Mouse (Mus musculus) hindbrain, embryonic 11.5 days (tissue): ENCODE results near the gene Xlr4b. TPM values are rescaled to one million over a fixed set of nuclear protein-coding genes. Genes with fewer than 3 reads are reported as not detected.
"Not testable (repeated sequence)": the region's sequence is repeated elsewhere in the genome, so short reads cannot be mapped to it uniquely, and the experiment has no call there.

Experiments
- ATAC-seq: fragments of 200-750 bp; cut with Nextera tagmentation; 2 replicates; pipeline ENCODE4 v1.8.0; 2017; ENCODE audit warnings: mild to moderate bottlenecking, moderate TSS enrichment, moderate library complexity; ENCODE audit not compliant: low FRiP score
- DNase-seq: peaks from one replicate; pipeline ENCODE4 v3.0.0-alpha.2; 2015; ENCODE audit warnings: low spot score
- H3K27ac ChIP-seq: fragments of 300-500 bp; sonication (generic); 2 replicates; pipeline ENCODE4 v1.5.1; 2014; ENCODE audit warnings: mild to moderate bottlenecking, low read depth, low read length
- H3K27me3 ChIP-seq: fragments of 300-500 bp; sonication (generic); 2 replicates; pipeline ENCODE4 v1.6.1; 2014; ENCODE audit warnings: mild to moderate bottlenecking, low read length, moderate library complexity, mixed read lengths; ENCODE audit not compliant: control insufficient read depth, insufficient read depth
- H3K36me3 ChIP-seq: fragments of 300-500 bp; sonication (generic); 2 replicates; pipeline ENCODE4 v1.6.1; 2014; ENCODE audit warnings: mild to moderate bottlenecking, low read length, moderate library complexity, mixed read lengths; ENCODE audit not compliant: control insufficient read depth, insufficient read depth
- H3K4me1 ChIP-seq: fragments of 300-500 bp; sonication (generic); replicated peaks from 2 replicates; pipeline ENCODE4 v1.6.1; 2014; ENCODE audit warnings: low read length, mixed read lengths; ENCODE audit not compliant: control insufficient read depth, insufficient read depth
- H3K4me2 ChIP-seq: fragments of 300-500 bp; sonication (generic); replicated peaks from 2 replicates; pipeline ENCODE4 v1.6.1; 2014; ENCODE audit warnings: mild to moderate bottlenecking, low read depth, low read length
- H3K4me3 ChIP-seq: fragments of 300-500 bp; sonication (generic); 2 replicates; pipeline ENCODE4 v1.5.1; 2014; ENCODE audit warnings: low read depth, low read length
- H3K9ac ChIP-seq: fragments of 300-500 bp; sonication (generic); 2 replicates; pipeline ENCODE4 v1.6.1; 2014; ENCODE audit warnings: low read depth, low read length
- H3K9me3 ChIP-seq: fragments of 300-500 bp; sonication (generic); 2 replicates; pipeline ENCODE4 v1.6.1; 2016; ENCODE audit warnings: low read length; ENCODE audit not compliant: control insufficient read depth
- WGBS: fragments of 180-500 bp; shearing (Covaris S2); extraction: QIAGEN DNeasy Blood & Tissue Kit; methylation state at CpG from one replicate; pipeline ENCODE4 v1.1.7; 2014; 5-methylcytosine and 5-hydroxymethylcytosine counted together
- polyA plus RNA-seq: library from polyadenylated mRNA; unstranded; fragments of >200 nt; fragmentation: Nextera tagmentation; extraction: Ambion mirVana; gene quantifications from 2 replicates; pipeline ENCODE4 v1.2.1, GENCODE M21; 2014

The Xlr4b gene
- polyA plus RNA-seq, 1 experiment from 2014 or later, result 0.49 TPM

DNA sequence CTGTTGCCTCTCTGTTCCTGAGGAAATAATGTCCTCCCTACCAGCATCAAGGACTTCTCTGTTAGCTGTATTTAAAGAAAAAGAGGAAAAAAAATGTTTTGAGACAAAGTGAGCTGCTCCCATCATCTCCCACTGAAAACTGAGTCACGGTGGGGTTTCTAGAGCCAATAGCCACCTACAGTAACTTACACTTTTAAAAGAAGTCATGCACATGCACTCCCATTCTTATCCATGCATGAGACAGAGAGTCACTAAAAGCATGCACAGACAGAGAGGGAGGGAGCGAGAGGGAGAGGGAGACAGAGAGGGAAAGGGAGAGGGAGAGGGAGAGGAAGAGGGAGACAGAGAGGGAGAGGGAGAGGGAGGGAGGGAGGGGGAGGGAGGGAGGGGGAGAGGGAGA lies 48.3 kb downstream of the Xlr4b start:
- H3K4me2 ChIP-seq, H3K9ac ChIP-seq, H3K36me3 ChIP-seq, ATAC-seq, H3K9me3 ChIP-seq, H3K4me1 ChIP-seq, H3K27me3 ChIP-seq, H3K4me3 ChIP-seq, H3K27ac ChIP-seq, DNase-seq: not testable (repeated sequence)
- WGBS, result 96% methylated on average over 1 of the region's 2 CpGs

DNA sequence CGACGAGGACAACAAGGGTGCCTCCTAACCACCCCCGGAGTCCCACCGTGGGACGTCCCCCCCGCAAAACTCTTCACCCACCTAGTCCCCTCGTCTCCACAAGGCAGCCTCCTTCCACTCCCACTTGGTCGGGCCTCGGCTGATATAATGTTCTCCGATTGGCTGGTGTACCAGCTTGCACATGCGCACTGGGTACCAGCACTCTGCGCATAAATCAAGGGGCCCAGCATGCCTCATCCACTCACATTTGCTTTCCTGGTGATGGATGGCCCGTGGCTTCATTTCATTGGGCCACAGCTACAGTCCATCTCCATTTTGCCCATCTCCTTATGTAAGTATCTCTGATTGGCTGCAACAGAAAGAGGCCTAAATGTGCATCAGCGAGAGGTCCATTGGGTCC lies 51.1 kb downstream of the Xlr4b start, which contains the start of gene Xlr3c:
Gene Xlr3c (minus strand): TSS at position 121 of the 400 bp plus-strand sequence.
- 87% methylated on average over 14 of the region's 14 CpGs for WGBS
- not testable (repeated sequence) for H3K9ac ChIP-seq, H3K27ac ChIP-seq, H3K4me3 ChIP-seq, H3K9me3 ChIP-seq, DNase-seq, ATAC-seq, H3K4me2 ChIP-seq, H3K36me3 ChIP-seq, H3K27me3 ChIP-seq, H3K4me1 ChIP-seq

Other genes starting within 250 kb of the Xlr4b start
- 5.8 and 6.1 TPM in 2 replicates for gene Zfp185, start 227.0 kb upstream of the Xlr4b start, polyA plus RNA-seq
- gene Pnma5, start 177.2 kb upstream of the Xlr4b start, polyA plus RNA-seq, result not detected in 2 replicates
- 0.27 and 0.90 TPM in 2 replicates for gene Pnma3, start 149.5 kb upstream of the Xlr4b start, polyA plus RNA-seq
- gene Xlr4a, start 131.9 kb upstream of the Xlr4b start, polyA plus RNA-seq, result 0.43 TPM in 1 of 2 replicates, not detected in the other
- 4.5 and 6.0 TPM in 2 replicates for gene Xlr3a, start 117.2 kb upstream of the Xlr4b start, polyA plus RNA-seq
- gene Gm14685, start 97.3 kb upstream of the Xlr4b start, polyA plus RNA-seq, result not detected in 2 replicates
- gene Xlr5b, start 65.5 kb upstream of the Xlr4b start, polyA plus RNA-seq, result not detected in 2 replicates
- 0.11 TPM in 1 of 2 replicates, not detected in the other for gene DXBay18, start 64.9 kb upstream of the Xlr4b start, polyA plus RNA-seq
- gene Spin2d, start 37.3 kb upstream of the Xlr4b start, polyA plus RNA-seq, result not detected in 2 replicates
- 19.0 and 20.5 TPM in 2 replicates for gene Xlr3b, start 22.1 kb upstream of the Xlr4b start, polyA plus RNA-seq
- gene F8a, start 14.0 kb downstream of the Xlr4b start, polyA plus RNA-seq, result 16.4 and 17.6 TPM in 2 replicates
- gene Xlr4c, start 28.8 kb downstream of the Xlr4b start, polyA plus RNA-seq, result not detected in 2 replicates
- 0.37 and 0.75 TPM in 2 replicates for gene Xlr3c, start 51.1 kb downstream of the Xlr4b start, polyA plus RNA-seq
- not detected in 2 replicates for gene Xlr5a, start 78.6 kb downstream of the Xlr4b start, polyA plus RNA-seq
- not detected in 2 replicates for gene Xlr5c, start 78.6 kb downstream of the Xlr4b start, polyA plus RNA-seq
- not detected in 2 replicates for gene Gm45015, start 122.5 kb downstream of the Xlr4b start, polyA plus RNA-seq
- 15.0 and 16.9 TPM in 2 replicates for gene Zfp275, start 128.3 kb downstream of the Xlr4b start, polyA plus RNA-seq
- not detected in 2 replicates for gene Gm18336, start 184.4 kb downstream of the Xlr4b start, polyA plus RNA-seq
- gene Zfp92, start 196.8 kb downstream of the Xlr4b start, polyA plus RNA-seq, result 0.11 and 0.21 TPM in 2 replicates
- gene Trex2, start 221.0 kb downstream of the Xlr4b start, polyA plus RNA-seq, result not detected in 2 replicates
- 76.9 and 77.6 TPM in 2 replicates for gene Haus7, start 244.7 kb downstream of the Xlr4b start, polyA plus RNA-seq